Mouse (Mus musculus) heart, postnatal 0 days (tissue): ENCODE results near the gene Fmo9. TPM values are rescaled to one million over a fixed set of nuclear protein-coding genes. Genes with fewer than 3 reads are reported as not detected.

ENCODE experiments used
- ATAC-seq: fragments of 200-750 bp; cut with Nextera tagmentation; 2 replicates; pipeline ENCODE4 v1.8.0; 2017; ENCODE audit warnings: low read depth, moderate number of reproducible peaks, moderate library complexity; ENCODE audit not compliant: insufficient read depth
- DNase-seq: peaks from one replicate; pipeline ENCODE4 v3.0.0-alpha.2; 2016; ENCODE audit warnings: low spot score
- H3K27ac ChIP-seq: fragments of 300-500 bp; sonication (generic); 2 replicates; pipeline ENCODE4 v1.5.1; 2014; ENCODE audit warnings: low read depth, mild to moderate bottlenecking
- H3K27me3 ChIP-seq: fragments of 300-500 bp; sonication (generic); 2 replicates; pipeline ENCODE4 v1.6.1; 2014; ENCODE audit warnings: low read length, mixed read lengths; ENCODE audit not compliant: control insufficient read depth, insufficient read depth
- H3K36me3 ChIP-seq: fragments of 300-500 bp; sonication (generic); replicated peaks from 2 replicates; pipeline ENCODE4 v1.6.1; 2014; ENCODE audit warnings: low read length, mixed read lengths; ENCODE audit not compliant: control insufficient read depth, insufficient read depth
- H3K4me1 ChIP-seq: fragments of 300-500 bp; sonication (generic); 2 replicates; pipeline ENCODE4 v1.6.1; 2014; ENCODE audit warnings: antibody characterized with exemption; ENCODE audit not compliant: control insufficient read depth, insufficient read depth
- H3K4me2 ChIP-seq: fragments of 300-500 bp; sonication (generic); 2 replicates; pipeline ENCODE4 v1.6.1; 2014; ENCODE audit warnings: low read depth, mild to moderate bottlenecking, low read length, moderate library complexity
- H3K4me3 ChIP-seq: fragments of 300-500 bp; sonication (generic); 2 replicates; pipeline ENCODE4 v1.5.1; 2014; ENCODE audit warnings: low read depth, low read length
- H3K9ac ChIP-seq: fragments of 300-500 bp; sonication (generic); replicated peaks from 2 replicates; pipeline ENCODE4 v1.6.1; 2014; ENCODE audit warnings: low read depth, low read length, mixed read lengths
- H3K9me3 ChIP-seq: fragments of 300-500 bp; sonication (generic); replicated peaks from 2 replicates; pipeline ENCODE4 v1.6.1; 2016; ENCODE audit warnings: low read length; ENCODE audit not compliant: control insufficient read depth
- CTCF ChIP-seq: IDR thresholded peaks from 2 replicates; pipeline ENCODE4 v1.5.1; 2016; ENCODE audit warnings: antibody characterized with exemption, control low read depth, low read depth
- EP300 ChIP-seq: IDR thresholded peaks from 2 replicates; pipeline ENCODE4 v1.6.1; 2016; ENCODE audit warnings: antibody characterized with exemption, low read depth
- whole genome bisulfite sequencing: fragments of 180-500 bp; shearing (Covaris S2); extraction: QIAGEN DNeasy Blood & Tissue Kit; methylation state at CpG from one replicate; pipeline ENCODE4 v1.1.7; 2014; 5-methylcytosine and 5-hydroxymethylcytosine counted together
- microRNA-seq: library from miRNA; unstranded; fragments of <30 nt; microRNA quantifications from one replicate; pipeline ENCODE4, GENCODE M21; 2016
- polyA plus RNA-seq: library from polyadenylated mRNA; unstranded; fragments of >200 nt; fragmentation: Nextera tagmentation; extraction: Ambion mirVana; gene quantifications from 2 replicates; pipeline ENCODE4 v1.2.1, GENCODE M21; 2015
- total RNA-seq: library from RNA; depleted of rRNA; stranded (reverse); fragments of >200 nt; gene quantifications from 2 replicates; pipeline ENCODE4 v1.2.3, GENCODE M21; 2014; ENCODE audit warnings: low replicate concordance; rRNA removed

The Fmo9 gene
- total and polyA plus RNA-seq, 2 experiments from 2014 or later, result not detected

- Histone ChIP-seq H3K4me2 (no peak overlapping the region), H3K9me3 (no peaks in the 10 kb centered on the region), H3K9ac (no peak overlapping the region), H3K4me3 (no peak overlapping the region), H3K27ac (no peak overlapping the region), H3K27me3 (no peaks in the 10 kb centered on the region), H3K4me1 (no peaks in the 10 kb centered on the region), H3K36me3 (no peaks in the 10 kb centered on the region)
- TF ChIP-seq EP300, result no peak
- no peak for TF ChIP-seq CTCF
- 74% methylated on average over 8 of the region's 8 CpGs for WGBS
- ATAC-seq, result no peak
- DNase-seq, result no peak
Measured at GRCm38 (mm10) chr1:166660800-166661199, 20.8 kb downstream of the Fmo9 start.

- DNase-seq (no peak), ATAC-seq (no peak)
- Histone ChIP-seq H3K4me2 (no peak within 1 kb of the TSS), H3K36me3 (no peaks in the 10 kb centered on the region), H3K4me1 (no peaks in the 10 kb centered on the region), H3K9ac (no peak within 1 kb of the TSS), H3K4me3 (no peak within 1 kb of the TSS), H3K27me3 (no peaks in the 10 kb centered on the region), H3K9me3 (no peaks in the 10 kb centered on the region), H3K27ac (no peak within 1 kb of the TSS)
- 72% methylated on average over 2 of the region's 2 CpGs for WGBS
- TF ChIP-seq EP300 (no peak), CTCF (no peak)
Measured at GRCm38 (mm10) chr1:166647593-166647992, 34.1 kb downstream of the Fmo9 start, which contains the start of gene Gm4847. TSS of gene Gm4847 (minus strand) at chr1:166647693.

Small RNA genes within 50 kb of the gene (microRNA-seq; reads per million reads assigned to microRNA genes)
- not detected for gene Gm22992

Other genes with a start within 250 kb of the Fmo9 start
- gene Gm4846, start 184.3 kb downstream of the Fmo9 start, total RNA-seq, result not detected in 2 replicates
- not detected in 2 replicates for gene Gm4846, start 184.3 kb downstream of the Fmo9 start, polyA plus RNA-seq
- gene Gm4847, start 34.2 kb downstream of the Fmo9 start, total RNA-seq, result not detected in 2 replicates
- not detected in 2 replicates for gene Gm4847, start 34.2 kb downstream of the Fmo9 start, polyA plus RNA-seq